Mouse (Mus musculus): ENCODE measurements at regions not wholly inside any gene's neighbourhood (a gene's known extent, or its start where the extent isn't known, plus 50 kb on each side); places are given as distances from the start of the nearest gene placed in this dataset.
A peak's percentile ranks its signal among the peaks of the same experiment; 100 is the strongest.

DNA sequence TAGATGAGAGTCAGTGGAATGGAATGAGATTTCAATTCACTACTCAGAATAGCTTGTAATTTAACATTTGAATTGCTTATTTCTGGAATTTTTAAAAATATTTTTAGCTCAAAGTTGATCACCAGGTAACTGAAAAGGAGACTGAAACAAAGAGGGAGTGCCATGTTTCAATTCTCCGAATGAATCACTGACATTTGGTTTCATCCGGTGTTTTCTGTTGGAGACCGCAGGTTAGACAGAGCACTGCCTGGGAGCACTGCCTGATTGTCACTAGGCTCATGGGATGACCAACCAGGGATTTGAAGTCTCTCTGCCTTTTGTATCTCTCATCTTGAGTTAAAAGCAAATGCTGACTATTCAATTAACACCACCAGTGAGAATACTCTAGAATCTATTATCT, 193.3 kb downstream of the Stk31 start:
- no peak for ATAC-seq (ENCODE audit: low FRiP score)
- H3K36me3 ChIP-seq, result no peaks in the 10 kb centered on the region
- H3K9ac ChIP-seq (replicated peaks), result no peak overlapping the region
- 94% methylated on average over 3 of the region's 3 CpGs for WGBS
- no peaks in the 10 kb centered on the region for H3K9me3 ChIP-seq (replicated peaks)
- no peak overlapping the region for H3K4me2 ChIP-seq
- H3K27ac ChIP-seq (replicated peaks), result no peak overlapping the region
- H3K4me1 ChIP-seq, result no peaks in the 10 kb centered on the region
- H3K4me3 ChIP-seq (replicated peaks), result no peak overlapping the region
- H3K27me3 ChIP-seq (replicated peaks), result no peaks in the 10 kb centered on the region

GRCm38 (mm10) chr6:49590927-49591631, 195.7 kb downstream of the Stk31 start:
- Histone ChIP-seq H3K27ac (replicated peaks) (no peak overlapping the region), H3K4me1 (no peaks in the 10 kb centered on the region), H3K9me3 (replicated peaks) (no peaks in the 10 kb centered on the region), H3K4me2 (no peak overlapping the region), H3K36me3 (no peaks in the 10 kb centered on the region), H3K27me3 (replicated peaks) (no peaks in the 10 kb centered on the region; the same call in 1 of the 2 replicates), H3K9ac (replicated peaks) (no peak overlapping the region), H3K4me3 (replicated peaks) (no peak overlapping the region)
- WGBS, result 73% methylated on average over 7 of the region's 7 CpGs
- no peak for ATAC-seq (ENCODE audit: low FRiP score)

GRCm38 (mm10) chr6:49591632-49592000, 196.2 kb downstream of the Stk31 start:
- Histone ChIP-seq H3K9ac (replicated peaks) (no peak overlapping the region), H3K4me1 (no peaks in the 10 kb centered on the region)
- ATAC-seq (ENCODE audit: low FRiP score), result no peak

DNA sequence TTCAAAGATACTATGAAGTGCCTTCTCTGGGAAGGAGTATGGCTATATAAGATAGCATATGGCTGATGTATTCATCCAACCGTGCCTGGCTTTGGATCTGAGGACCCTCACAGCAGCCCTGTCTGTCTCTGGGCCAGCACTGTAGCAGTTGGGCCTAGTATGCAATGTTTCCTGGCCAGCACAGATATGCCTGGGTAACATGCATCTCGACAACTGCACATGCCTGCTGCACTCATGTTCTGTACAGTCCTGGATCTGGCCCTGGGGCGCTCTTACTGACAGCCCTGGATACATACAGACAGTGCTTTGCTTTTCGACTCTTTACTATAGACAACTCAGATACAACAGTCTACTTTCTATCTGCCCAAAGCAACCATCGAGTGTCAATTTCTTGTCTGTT, 197.3 kb downstream of the Stk31 start:
- ATAC-seq (ENCODE audit: low FRiP score), result no peak

More at GRCm38 (mm10) chr6:49591632-49592000, 196.2 kb downstream of the Stk31 start:
- Histone ChIP-seq H3K36me3 (no peaks in the 10 kb centered on the region), H3K4me2 (no peak overlapping the region), H3K9me3 (replicated peaks) (no peaks in the 10 kb centered on the region), H3K4me3 (replicated peaks) (no peak overlapping the region), H3K27ac (replicated peaks) (no peak overlapping the region), H3K27me3 (replicated peaks) (no peaks in the 10 kb centered on the region; the same call in 1 of the 2 replicates)
- 97% methylated on average over 2 of the region's 2 CpGs for WGBS

DNA sequence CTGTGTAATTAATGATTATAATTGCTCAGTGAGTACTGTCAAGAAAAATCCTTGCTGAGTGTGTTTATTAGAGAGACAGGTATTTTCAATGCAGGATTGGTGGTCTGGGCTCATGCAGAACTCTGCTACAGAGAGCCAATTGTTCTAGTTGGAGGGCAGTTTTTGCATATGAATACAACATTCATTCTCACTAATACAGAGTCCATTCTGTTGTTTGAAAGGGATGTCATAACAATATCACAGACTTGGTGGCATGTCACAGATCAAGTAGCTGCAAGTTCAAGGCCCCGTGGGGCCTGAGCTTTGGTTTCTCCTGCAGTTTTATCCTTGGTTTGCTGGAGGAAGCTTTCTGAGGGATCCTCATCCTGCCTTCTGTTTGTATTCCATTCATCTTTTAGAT, 207.8 kb downstream of the Stk31 start:
- Histone ChIP-seq H3K27ac (replicated peaks) (0 out of 2 replicates have a peak overlapping the region, but pooled peaks have one; percentile 30), H3K9ac (replicated peaks) (no peak overlapping the region), H3K36me3 (no peaks in the 10 kb centered on the region), H3K4me2 (no peak overlapping the region), H3K4me1 (peaks cover 8% of the 10 kb centered on the region), H3K27me3 (replicated peaks) (no peaks in the 10 kb centered on the region), H3K9me3 (replicated peaks) (no peaks in the 10 kb centered on the region), H3K4me3 (replicated peaks) (no peak overlapping the region)
- no peak for ATAC-seq (ENCODE audit: low FRiP score)
- WGBS, result 58% methylated on average over 1 of the region's 1 CpGs

More for the DNA sequence above, 197.3 kb downstream of the Stk31 start:
- no peak overlapping the region for H3K9ac ChIP-seq (replicated peaks)
- WGBS, result 87% methylated on average over 5 of the region's 5 CpGs
- no peak overlapping the region for H3K4me3 ChIP-seq (replicated peaks)
- no peak overlapping the region for H3K4me2 ChIP-seq
- H3K27ac ChIP-seq (replicated peaks), result no peak overlapping the region
- H3K4me1 ChIP-seq, result no peaks in the 10 kb centered on the region
- H3K36me3 ChIP-seq, result no peaks in the 10 kb centered on the region
- no peaks in the 10 kb centered on the region; the same call in 1 of the 2 replicates for H3K27me3 ChIP-seq (replicated peaks)
- H3K9me3 ChIP-seq (replicated peaks), result no peaks in the 10 kb centered on the region

- H3K4me1 ChIP-seq, result peaks cover 8% of the 10 kb centered on the region
- peak overlapping the region; percentile 30; the same call in 1 of the 2 replicates for H3K27ac ChIP-seq (replicated peaks)
- no peaks in the 10 kb centered on the region for H3K36me3 ChIP-seq
- ATAC-seq (ENCODE audit: low FRiP score), result no peak
- no peak overlapping the region for H3K4me2 ChIP-seq
- H3K9me3 ChIP-seq (replicated peaks), result no peaks in the 10 kb centered on the region
- WGBS, result 7% methylated on average over 3 of the region's 3 CpGs
- no peak overlapping the region for H3K9ac ChIP-seq (replicated peaks)
- no peaks in the 10 kb centered on the region for H3K27me3 ChIP-seq (replicated peaks)
- H3K4me3 ChIP-seq (replicated peaks), result no peak overlapping the region
Measured at GRCm38 (mm10) chr6:49603844-49604243, 208.4 kb downstream of the Stk31 start.

- Histone ChIP-seq H3K27ac (replicated peaks) (no peak overlapping the region), H3K4me3 (replicated peaks) (no peak overlapping the region), H3K4me2 (no peak overlapping the region), H3K4me1 (peaks cover 8% of the 10 kb centered on the region), H3K9ac (replicated peaks) (no peak overlapping the region), H3K9me3 (replicated peaks) (no peaks in the 10 kb centered on the region), H3K27me3 (replicated peaks) (no peaks in the 10 kb centered on the region), H3K36me3 (no peaks in the 10 kb centered on the region)
- WGBS, result 0% methylated on average over 1 of the region's 1 CpGs
- ATAC-seq (ENCODE audit: low FRiP score), result no peak
Measured at GRCm38 (mm10) chr6:49606028-49606427, 210.6 kb downstream of the Stk31 start.

DNA sequence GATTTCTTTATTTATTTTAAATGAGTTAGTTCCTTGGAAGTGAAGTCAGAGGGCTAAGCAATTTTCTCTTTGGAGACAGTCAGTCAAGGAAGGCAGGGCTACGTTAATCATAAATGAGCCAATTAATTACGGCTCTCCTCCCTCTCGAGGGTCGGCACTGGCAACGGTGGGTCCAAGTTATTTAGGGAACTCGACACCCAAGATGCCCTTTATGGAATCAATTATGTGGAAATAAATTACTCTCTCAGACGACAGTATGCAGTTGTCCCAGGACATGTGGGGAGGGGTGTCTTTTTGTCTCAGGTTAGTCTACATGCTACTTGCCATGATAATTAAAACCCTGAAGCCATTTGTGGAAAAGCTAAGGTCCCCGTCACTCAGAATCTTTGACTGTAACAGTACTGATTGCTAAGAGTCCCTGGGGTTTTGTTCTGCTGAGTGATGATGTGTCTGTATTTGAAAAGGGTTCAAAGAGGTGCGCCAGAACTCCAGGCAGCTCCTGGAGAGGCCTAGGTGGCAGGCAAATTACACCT, 211.3 kb downstream of the Stk31 start:
- Histone ChIP-seq H3K9ac (replicated peaks) (no peak overlapping the region), H3K36me3 (no peaks in the 10 kb centered on the region), H3K4me1 (peaks cover 8% of the 10 kb centered on the region), H3K9me3 (replicated peaks) (no peaks in the 10 kb centered on the region), H3K4me3 (replicated peaks) (no peak overlapping the region), H3K27me3 (replicated peaks) (no peaks in the 10 kb centered on the region), H3K4me2 (no peak overlapping the region), H3K27ac (replicated peaks) (no peak overlapping the region)
- 20% methylated on average over 9 of the region's 9 CpGs for WGBS
- no peak for ATAC-seq (ENCODE audit: low FRiP score)

- no peaks in the 10 kb centered on the region for H3K9me3 ChIP-seq (replicated peaks)
- ATAC-seq (ENCODE audit: low FRiP score), result no peak
- no peak overlapping the region for H3K9ac ChIP-seq (replicated peaks)
- WGBS, result 88% methylated on average over 2 of the region's 2 CpGs
- no peak overlapping the region for H3K27ac ChIP-seq (replicated peaks)
- H3K36me3 ChIP-seq, result no peaks in the 10 kb centered on the region
- no peaks in the 10 kb centered on the region for H3K4me1 ChIP-seq
- no peak overlapping the region for H3K4me3 ChIP-seq (replicated peaks)
- no peak overlapping the region for H3K4me2 ChIP-seq
- no peaks in the 10 kb centered on the region for H3K27me3 ChIP-seq (replicated peaks)
Measured at GRCm38 (mm10) chr6:49624080-49624479, 198.4 kb upstream of the Npy start.

GRCm38 (mm10) chr6:49624564-49624963, 197.9 kb upstream of the Npy start:
- H3K9me3 ChIP-seq (replicated peaks), result no peaks in the 10 kb centered on the region
- H3K27me3 ChIP-seq (replicated peaks), result no peaks in the 10 kb centered on the region
- no peak overlapping the region for H3K4me2 ChIP-seq
- no peak for ATAC-seq (ENCODE audit: low FRiP score)
- no peak overlapping the region for H3K9ac ChIP-seq (replicated peaks)
- no peak overlapping the region for H3K4me3 ChIP-seq (replicated peaks)
- no peaks in the 10 kb centered on the region for H3K36me3 ChIP-seq
- no peaks in the 10 kb centered on the region for H3K4me1 ChIP-seq
- WGBS, result 80% methylated on average over 5 of the region's 5 CpGs
- H3K27ac ChIP-seq (replicated peaks), result no peak overlapping the region

DNA sequence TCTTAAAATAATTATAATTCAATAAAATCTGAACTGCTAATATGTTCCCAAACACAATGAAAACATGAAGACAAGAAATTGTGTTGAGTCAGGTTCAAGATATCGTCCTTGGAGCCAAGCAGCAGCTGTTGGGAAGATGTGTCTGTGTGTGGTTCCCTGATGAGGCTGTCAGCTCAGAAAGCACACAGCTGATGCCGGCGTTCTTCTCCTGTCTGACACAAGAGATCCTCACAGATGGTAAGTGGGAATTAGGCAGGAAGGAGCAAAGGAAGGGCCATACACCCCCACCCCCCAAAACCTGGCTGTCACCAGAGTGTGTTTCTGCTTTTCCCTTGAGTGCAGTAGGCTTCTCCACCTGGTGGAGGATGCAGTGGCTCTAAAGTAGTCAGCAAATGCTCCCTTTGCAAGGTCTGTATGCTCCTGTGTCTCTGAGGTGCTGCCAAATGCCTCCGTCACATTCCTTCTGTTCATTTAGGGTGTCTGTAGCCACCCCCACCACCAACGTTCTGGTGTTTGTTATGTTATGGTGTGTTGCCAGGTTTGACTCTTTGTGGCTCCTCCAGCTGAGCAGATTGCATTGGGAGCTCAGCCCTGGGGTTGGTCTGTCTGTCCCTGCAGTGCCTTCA, 188.9 kb upstream of the Npy start:
- 37% methylated on average over 5 of the region's 5 CpGs for WGBS
- no peak for ATAC-seq (ENCODE audit: low FRiP score)

GRCm38 (mm10) chr6:49637654-49638053, 184.9 kb upstream of the Npy start:
- Histone ChIP-seq H3K4me3 (replicated peaks) (no peak overlapping the region), H3K27me3 (replicated peaks) (no peaks in the 10 kb centered on the region), H3K9me3 (replicated peaks) (no peaks in the 10 kb centered on the region), H3K36me3 (no peaks in the 10 kb centered on the region), H3K4me1 (peaks cover 4% of the 10 kb centered on the region), H3K27ac (replicated peaks) (no peak overlapping the region), H3K4me2 (no peak overlapping the region), H3K9ac (replicated peaks) (no peak overlapping the region)
- ATAC-seq (ENCODE audit: low FRiP score), result no peak
- 90% methylated on average over 2 of the region's 2 CpGs for WGBS

More for the DNA sequence above, 188.9 kb upstream of the Npy start:
- Histone ChIP-seq H3K4me3 (replicated peaks) (no peak overlapping the region), H3K36me3 (no peaks in the 10 kb centered on the region), H3K4me1 (peaks cover 4% of the 10 kb centered on the region), H3K9me3 (replicated peaks) (no peaks in the 10 kb centered on the region), H3K9ac (replicated peaks) (no peak overlapping the region), H3K4me2 (no peak overlapping the region), H3K27me3 (replicated peaks) (no peaks in the 10 kb centered on the region), H3K27ac (replicated peaks) (0 out of 2 replicates have a peak overlapping the region, but pooled peaks have one; percentile 9)

Measured in neural tube, embryonic 15.5 days (tissue).